Mouse (Mus musculus): Measurements from ENCODE around the gene Tomm40. TPM values are rescaled to one million over a fixed set of nuclear protein-coding genes. Genes with fewer than 3 reads are reported as not detected.

Tomm40 gene
- total and polyA plus RNA-seq, 2 experiments from 2014 or later: 164 to 172 TPM

DNA sequence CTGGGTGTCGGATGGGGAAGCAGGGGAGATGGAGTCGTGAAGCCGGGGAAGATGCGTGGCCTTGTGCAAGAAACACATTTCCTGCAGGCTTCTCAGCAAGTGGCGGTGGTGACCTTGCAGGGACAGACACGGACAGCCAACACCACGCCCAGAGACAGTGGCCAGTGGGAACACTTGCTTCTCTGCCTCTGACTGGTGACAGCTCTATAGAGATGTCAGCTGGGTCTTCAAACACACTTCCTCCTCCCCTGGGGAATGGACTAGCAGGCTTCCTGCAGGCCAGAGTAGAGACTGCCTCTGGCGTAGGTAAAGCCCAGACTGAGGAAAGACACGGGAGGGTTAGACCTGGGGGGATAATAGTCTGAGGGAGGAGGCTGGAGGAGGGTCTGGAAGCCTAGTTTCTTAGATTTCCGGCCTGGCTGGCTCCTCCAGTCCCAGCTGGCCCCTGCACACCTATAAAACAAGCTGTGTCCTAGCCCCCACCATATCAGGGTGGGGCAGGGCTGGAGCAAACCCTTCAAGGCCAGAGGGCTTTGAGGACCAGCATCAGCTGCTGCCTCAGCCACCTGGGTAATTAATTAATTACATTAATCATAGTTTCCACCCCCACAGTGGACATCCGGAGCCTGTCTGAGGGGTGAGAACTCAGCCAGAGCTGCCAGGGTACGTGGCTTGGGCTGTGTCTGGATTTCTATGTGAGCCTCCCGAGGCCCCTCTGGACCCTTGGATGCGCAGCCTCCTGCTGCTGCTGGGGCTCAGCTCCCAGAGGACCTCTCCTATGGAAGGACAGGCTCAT lies 29.6 kb upstream of the Tomm40 start:
- ATAC-seq (ENCODE audit: insufficient read depth, low read depth) (peak; percentile 63), DNase-seq (ENCODE audit: low spot score) (peak; percentile 89)
- no peaks in the 10 kb centered on the region for H3K9me3 ChIP-seq (replicated peaks; ENCODE audit: control insufficient read depth, low read length)
- peaks cover 40% of the 10 kb centered on the region for H3K4me1 ChIP-seq (ENCODE audit: control insufficient read depth, insufficient read depth)
- no peaks in the 10 kb centered on the region for H3K27me3 ChIP-seq (ENCODE audit: control insufficient read depth, insufficient read depth, low read length)
- no peak overlapping the region; the same call in 1 of the 2 replicates for H3K4me2 ChIP-seq (ENCODE audit: low read depth, low read length)
- no peak overlapping the region for H3K4me3 ChIP-seq (ENCODE audit: low read depth, low read length)
- no peak for TF ChIP-seq CTCF (IDR thresholded peaks at IDR 0.05; ENCODE audit: low read depth)
- TF ChIP-seq EP300 (IDR thresholded peaks at IDR 0.05; ENCODE audit: low read depth): no peak
- H3K9ac ChIP-seq (replicated peaks; ENCODE audit: low read depth, low read length): no peak overlapping the region; the same call in 1 of the 2 replicates
- 23% methylated on average over 14 of the region's 14 CpGs for WGBS
- 0 out of 2 replicates have a peak, but pooled peaks cover 11% of the 10 kb centered on the region for H3K36me3 ChIP-seq (replicated peaks; ENCODE audit: control insufficient read depth, insufficient read depth, low read length)
- peak overlapping the region; percentile 75 for H3K27ac ChIP-seq (ENCODE audit: low read depth)

DNA sequence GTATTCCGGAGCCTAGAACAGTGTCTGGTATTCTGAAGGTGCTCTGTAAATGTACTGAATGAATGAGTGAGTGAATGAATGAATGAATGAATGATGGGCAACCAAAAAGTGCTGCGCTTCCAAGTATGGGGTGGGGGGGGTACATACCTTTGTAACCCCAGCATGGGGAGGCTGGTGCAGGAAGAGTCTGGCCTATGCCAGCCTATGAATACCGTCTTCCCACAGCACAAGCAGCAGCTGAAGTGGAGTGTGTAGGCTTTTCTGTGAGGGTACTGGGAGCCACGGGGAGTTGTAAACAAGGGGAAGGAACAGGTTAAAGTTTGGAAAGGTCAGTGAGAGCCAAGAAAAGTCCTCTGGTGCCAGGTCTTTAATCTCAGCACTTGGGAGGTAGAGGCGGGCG lies 28.6 kb upstream of the Tomm40 start:
- no peaks in the 10 kb centered on the region for H3K27me3 ChIP-seq (ENCODE audit: control insufficient read depth, insufficient read depth, low read length)
- H3K4me2 ChIP-seq (ENCODE audit: low read depth, low read length): no peak overlapping the region
- no peak overlapping the region for H3K9ac ChIP-seq (replicated peaks; ENCODE audit: low read depth, low read length)
- 83% methylated on average over 6 of the region's 6 CpGs for WGBS
- no peaks in the 10 kb centered on the region for H3K9me3 ChIP-seq (replicated peaks; ENCODE audit: control insufficient read depth, low read length)
- H3K4me3 ChIP-seq (ENCODE audit: low read depth, low read length): no peak overlapping the region
- peaks cover 39% of the 10 kb centered on the region for H3K4me1 ChIP-seq (ENCODE audit: control insufficient read depth, insufficient read depth)
- H3K36me3 ChIP-seq (replicated peaks; ENCODE audit: control insufficient read depth, insufficient read depth, low read length): 0 out of 2 replicates have a peak, but pooled peaks cover 11% of the 10 kb centered on the region
- ATAC-seq (ENCODE audit: insufficient read depth, low read depth) (no peak), DNase-seq (ENCODE audit: low spot score) (no peak)
- TF ChIP-seq CTCF (IDR thresholded peaks at IDR 0.05; ENCODE audit: low read depth): no peak
- TF ChIP-seq EP300 (IDR thresholded peaks at IDR 0.05; ENCODE audit: low read depth): no peak
- H3K27ac ChIP-seq (ENCODE audit: low read depth): peak overlapping the region; percentile 75

DNA sequence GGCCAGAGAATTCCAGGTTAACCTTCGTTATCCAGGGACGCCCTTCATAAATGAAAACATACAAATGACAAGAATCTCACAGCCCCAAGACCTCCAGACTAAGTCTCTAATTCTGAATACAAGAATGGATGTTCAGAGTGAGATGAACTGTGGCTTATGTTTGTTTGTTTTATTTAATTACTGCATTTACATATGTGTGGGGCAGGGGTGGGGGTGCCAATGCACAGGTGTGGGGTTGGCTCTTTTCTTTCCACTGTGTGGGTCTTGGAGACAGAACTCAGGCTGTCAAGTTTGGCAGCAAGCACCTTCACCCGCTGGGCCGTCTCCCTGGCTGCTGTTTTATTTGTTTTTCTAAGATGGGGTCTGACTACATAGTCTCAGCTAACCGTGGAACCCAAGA lies 27.2 kb upstream of the Tomm40 start:
- H3K4me2 ChIP-seq (ENCODE audit: low read depth, low read length): no peak overlapping the region
- H3K9me3 ChIP-seq (replicated peaks; ENCODE audit: control insufficient read depth, low read length): no peaks in the 10 kb centered on the region
- no peak overlapping the region for H3K27ac ChIP-seq (ENCODE audit: low read depth)
- TF ChIP-seq CTCF (IDR thresholded peaks at IDR 0.05; ENCODE audit: low read depth) (no peak), EP300 (IDR thresholded peaks at IDR 0.05; ENCODE audit: low read depth) (no peak)
- no peak for DNase-seq (ENCODE audit: low spot score)
- no peaks in the 10 kb centered on the region for H3K27me3 ChIP-seq (ENCODE audit: control insufficient read depth, insufficient read depth, low read length)
- 74% methylated on average over 5 of the region's 5 CpGs for WGBS
- no peak overlapping the region for H3K4me3 ChIP-seq (ENCODE audit: low read depth, low read length)
- ATAC-seq (ENCODE audit: insufficient read depth, low read depth): no peak
- peaks cover 28% of the 10 kb centered on the region for H3K4me1 ChIP-seq (ENCODE audit: control insufficient read depth, insufficient read depth)
- no peak overlapping the region for H3K9ac ChIP-seq (replicated peaks; ENCODE audit: low read depth, low read length)
- peaks cover 21% of the 10 kb centered on the region for H3K36me3 ChIP-seq (replicated peaks; ENCODE audit: control insufficient read depth, insufficient read depth, low read length)

DNA sequence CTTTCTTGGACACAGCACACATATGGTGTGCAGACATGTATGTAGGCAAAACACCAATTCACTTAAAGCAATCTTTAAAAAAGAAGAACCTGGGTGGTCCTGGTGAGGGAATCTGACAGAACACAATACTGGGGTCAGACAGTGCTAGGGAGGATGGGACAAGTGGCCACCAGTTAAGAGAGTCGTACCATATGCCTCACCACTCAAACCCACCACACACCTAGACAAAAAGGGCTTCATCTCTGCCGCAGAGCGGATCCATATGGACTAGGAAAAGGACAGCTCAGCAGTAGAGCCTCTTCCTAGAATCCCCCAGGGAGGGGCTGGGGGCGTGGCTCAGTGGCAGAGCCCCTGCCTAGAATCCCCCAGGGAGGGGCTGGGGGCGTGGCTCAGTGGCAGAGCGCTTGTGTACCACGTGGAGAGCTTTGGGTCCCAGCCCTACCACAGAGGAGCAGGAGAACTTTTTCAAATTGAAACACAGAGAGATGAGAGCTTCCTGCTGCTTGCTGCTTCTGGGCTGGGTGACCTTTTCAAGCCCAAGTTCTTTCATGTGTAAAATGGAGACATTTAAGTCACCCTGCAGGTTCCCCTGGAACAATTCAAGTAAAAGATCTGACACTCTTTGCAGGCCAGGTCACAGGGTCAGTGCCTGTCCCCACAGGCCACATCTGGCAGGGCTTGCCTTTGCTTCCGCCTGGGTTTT lies 26.2 kb upstream of the Tomm40 start:
- TF ChIP-seq CTCF (IDR thresholded peaks at IDR 0.05; ENCODE audit: low read depth): no peak
- peaks cover 31% of the 10 kb centered on the region for H3K36me3 ChIP-seq (replicated peaks; ENCODE audit: control insufficient read depth, insufficient read depth, low read length)
- no peak overlapping the region for H3K4me3 ChIP-seq (ENCODE audit: low read depth, low read length)
- DNase-seq (ENCODE audit: low spot score) (no peak), ATAC-seq (ENCODE audit: insufficient read depth, low read depth) (no peak)
- H3K4me1 ChIP-seq (ENCODE audit: control insufficient read depth, insufficient read depth): peaks cover 20% of the 10 kb centered on the region
- no peak overlapping the region for H3K4me2 ChIP-seq (ENCODE audit: low read depth, low read length)
- H3K9me3 ChIP-seq (replicated peaks; ENCODE audit: control insufficient read depth, low read length): no peaks in the 10 kb centered on the region
- no peak overlapping the region for H3K27ac ChIP-seq (ENCODE audit: low read depth)
- WGBS: 30% methylated on average over 8 of the region's 8 CpGs
- H3K27me3 ChIP-seq (ENCODE audit: control insufficient read depth, insufficient read depth, low read length): no peaks in the 10 kb centered on the region
- H3K9ac ChIP-seq (replicated peaks; ENCODE audit: low read depth, low read length): no peak overlapping the region

DNA sequence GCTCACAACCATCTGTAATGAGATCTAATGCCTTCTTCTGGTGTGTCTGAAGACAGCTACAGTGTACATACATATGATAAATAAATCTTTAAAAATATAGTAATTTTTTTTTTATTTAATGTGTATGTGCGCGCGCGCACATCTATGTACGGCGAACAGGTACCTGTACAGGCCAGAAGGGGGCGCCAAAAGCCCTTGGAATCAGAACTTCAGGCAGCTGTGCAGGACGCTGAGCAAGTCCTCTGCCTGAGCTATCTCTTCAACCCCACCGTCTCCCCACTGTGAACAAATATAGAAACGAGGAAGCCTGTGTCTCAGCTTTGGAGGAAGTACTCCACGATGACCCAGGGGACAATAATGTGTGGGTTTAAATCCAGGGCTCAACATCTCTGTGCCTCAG lies 25.0 kb upstream of the Tomm40 start:
- TF ChIP-seq CTCF (IDR thresholded peaks at IDR 0.05; ENCODE audit: low read depth) (0 out of 2 replicates have a peak, but pooled peaks have one; percentile 10), EP300 (IDR thresholded peaks at IDR 0.05; ENCODE audit: low read depth) (no peak)
- Histone ChIP-seq H3K4me1 (ENCODE audit: control insufficient read depth, insufficient read depth) (peaks cover 10% of the 10 kb centered on the region), H3K9me3 (replicated peaks; ENCODE audit: control insufficient read depth, low read length) (no peaks in the 10 kb centered on the region), H3K27ac (ENCODE audit: low read depth) (no peak overlapping the region), H3K9ac (replicated peaks; ENCODE audit: low read depth, low read length) (no peak overlapping the region), H3K36me3 (replicated peaks; ENCODE audit: control insufficient read depth, insufficient read depth, low read length) (peaks cover 38% of the 10 kb centered on the region), H3K4me2 (ENCODE audit: low read depth, low read length) (no peak overlapping the region), H3K27me3 (ENCODE audit: control insufficient read depth, insufficient read depth, low read length) (no peaks in the 10 kb centered on the region), H3K4me3 (ENCODE audit: low read depth, low read length) (no peak overlapping the region)
- DNase-seq (ENCODE audit: low spot score): no peak
- no peak for ATAC-seq (ENCODE audit: insufficient read depth, low read depth)
- WGBS: 68% methylated on average over 11 of the region's 11 CpGs
